In the genomic region with DNA sequence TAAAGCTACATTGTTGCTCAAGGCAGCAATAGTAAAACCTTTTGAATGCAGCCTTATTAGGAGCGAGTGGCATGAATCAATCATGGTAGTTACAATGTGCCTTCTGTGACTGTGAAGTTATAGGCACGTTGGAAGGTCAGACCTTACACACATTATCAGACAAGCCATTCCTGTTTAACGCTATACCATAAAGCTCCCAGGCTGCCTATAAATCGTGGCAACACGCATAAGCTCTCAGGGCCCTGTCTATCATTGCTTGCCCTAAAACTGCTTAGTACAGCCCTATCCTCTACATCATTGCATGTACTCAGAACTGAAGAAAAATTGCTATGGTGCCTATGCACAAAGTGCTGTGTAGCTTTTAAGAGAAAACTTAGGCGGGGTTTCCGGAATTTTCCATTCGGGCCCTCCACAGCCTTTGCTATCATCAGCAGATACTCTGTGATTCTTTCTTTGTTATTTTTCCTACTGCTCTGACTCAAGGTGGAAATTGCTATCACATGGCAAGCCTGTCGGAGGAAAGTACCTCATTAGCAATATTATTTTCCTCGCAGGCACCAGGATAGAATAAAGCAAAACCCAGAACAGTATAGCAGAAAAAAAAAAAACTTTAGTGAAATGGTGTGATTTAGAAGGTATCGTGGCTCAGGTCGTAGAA, we compare ENCODE assay signal across 24 mouse cellular contexts.
DNase-seq lines count a peak whose midpoint lies in the region; ATAC-seq lines count a peak whose summit lies in the region.
"Had no signal": no experiment of that assay in that cellular context is flagged by ENCODE, and none has a peak within 500 bp of the region (broad histone marks: within the 10 kb centered on the region; RNA-seq: fewer than 3 reads in every experiment).

No protein-coding gene starts in this region.

- intact Hi-C loops in heart, postnatal 36 days (cut with DNase I) = no loop called here

- H3K27me3 ChIP-seq in heart, embryonic 12.5 days (replicated peaks) = no peaks in the 10 kb centered on the region
- H3K27me3 ChIP-seq: midbrain, embryonic 12.5 days had no signal

- whole genome bisulfite sequencing in heart, embryonic 12.5 days = 65% methylated on average over 12 of the region's 12 CpGs

- H3K4me3 ChIP-seq in heart, embryonic 12.5 days = no peak overlapping the region
- H3K4me3 ChIP-seq: layer of hippocampus, adult 2 months; midbrain, embryonic 12.5 days; myocyte had no signal

- peak; percentile 55; the same call in 1 of the 2 replicates for ATAC-seq in heart, embryonic 12.5 days (ENCODE audit: insufficient number of reproducible peaks, low FRiP score)
- ATAC-seq: forebrain, embryonic 16.5 days; inflammation-experienced regulatory T-cells, adult 6 months had no signal

- no peak overlapping the region for H3K4me2 ChIP-seq in heart, embryonic 12.5 days
- H3K4me2 ChIP-seq: heart, embryonic 11.5 days; midbrain, embryonic 12.5 days had no signal

- no peak for DNase-seq in heart, postnatal 36 days
- DNase-seq in 3T3-L1 (ENCODE audit: low read depth, low spot score) = peak; percentile 53
- peak; percentile 64 for DNase-seq in forelimb bud, embryonic 11.5 days (ENCODE audit: low read depth, low spot score)
- DNase-seq in mesoderm, embryonic 11.5 days (ENCODE audit: low read depth, low spot score) = peak; percentile 31
- no peak for DNase-seq in adrenal gland, postnatal 36 days
- DNase-seq in kidney, postnatal 4 days = no peak
- DNase-seq in frontal cortex, postnatal 14 days (ENCODE audit: low spot score in 2 of 2) = no peak
- DNase-seq: cerebellum, adult 8-10 months; heart, postnatal 14 days; kidney, adult 2 months; kidney, postnatal 10 days; layer of hippocampus, postnatal 36 days; left cerebral cortex, postnatal 4 days; spleen, adult 18-20 months; thymus, postnatal 36 days had no signal

- no peaks in the 10 kb centered on the region for H3K4me1 ChIP-seq in heart, embryonic 12.5 days (replicated peaks)
- H3K4me1 ChIP-seq: midbrain, embryonic 12.5 days had no signal

- H3K9ac ChIP-seq in heart, embryonic 12.5 days = no peak overlapping the region
- H3K9ac ChIP-seq: liver, embryonic 14.5 days; midbrain, embryonic 12.5 days had no signal

- H3K27ac ChIP-seq in heart, embryonic 12.5 days (ENCODE audit: poor library complexity, severe bottlenecking) = no peak overlapping the region
- H3K27ac ChIP-seq: layer of hippocampus, adult 2 months; liver, embryonic 14.5 days; macrophage; midbrain, embryonic 12.5 days had no signal

- no peaks in the 10 kb centered on the region for H3K9me3 ChIP-seq in heart, embryonic 12.5 days (replicated peaks)
- H3K9me3 ChIP-seq: midbrain, embryonic 12.5 days had no signal

- H3K36me3 ChIP-seq in heart, embryonic 12.5 days = no peaks in the 10 kb centered on the region
- H3K36me3 ChIP-seq: midbrain, embryonic 12.5 days had no signal

Comparison
In these comparisons a context has a peak if more than half of its experiments do, and no peak if none do; other contexts are left out.
1. DNase-seq: peak in 3T3-L1 (single experiment), forelimb bud, embryonic 11.5 days (single experiment) and mesoderm, embryonic 11.5 days (single experiment); none in heart, postnatal 36 days (0 of 2), adrenal gland, postnatal 36 days (0 of 2), kidney, postnatal 4 days (0 of 2) and frontal cortex, postnatal 14 days (0 of 2).